Mouse (Mus musculus): ENCODE measurements around the gene Dab1. TPM values are rescaled to one million over a fixed set of nuclear protein-coding genes. Genes with fewer than 3 reads are reported as not detected.

Gene Dab1
- total and polyA plus RNA-seq, 3 experiments, result 0.92 to 1.4 (median 1.1) TPM

DNA sequence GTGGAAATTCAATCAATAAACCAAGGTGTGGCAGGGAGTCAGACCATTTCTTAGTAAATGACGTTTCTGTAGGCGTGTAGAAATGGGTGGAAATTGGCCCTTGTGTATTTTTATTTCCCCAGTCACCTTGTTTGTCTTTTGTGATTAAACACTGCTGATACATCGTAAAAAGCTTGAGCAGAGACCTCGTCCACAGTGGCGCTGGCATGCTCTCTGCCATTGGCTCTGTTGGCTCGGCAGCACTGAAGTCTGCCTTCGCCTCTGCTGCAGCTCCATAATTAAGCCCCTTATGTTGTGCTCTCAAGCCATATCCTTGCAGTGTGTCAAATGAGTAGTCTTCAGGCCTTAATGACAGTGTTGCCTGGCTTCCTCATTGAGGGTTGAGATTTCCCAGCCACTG lies 765.5 kb downstream of the Dab1 start:
- no peak for DNase-seq

DNA sequence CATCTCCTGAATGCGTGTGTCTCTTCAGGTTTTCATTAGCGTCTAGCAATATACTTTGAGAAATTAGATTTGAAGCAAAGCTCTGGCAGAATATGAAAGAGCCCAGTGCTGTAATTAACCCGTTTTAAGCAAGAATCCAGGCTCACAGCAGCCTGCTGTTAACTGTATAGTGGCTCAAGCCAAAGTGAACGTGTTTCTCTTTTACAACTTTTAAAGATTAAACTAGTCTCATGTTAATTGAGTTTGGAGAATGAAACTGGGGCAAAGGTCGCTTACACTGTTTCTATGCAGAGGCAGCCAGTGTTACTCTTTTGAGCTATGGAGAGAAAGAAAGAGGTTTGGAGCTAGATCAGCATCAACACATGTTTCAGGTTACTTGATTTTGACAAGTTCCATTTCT lies 766.1 kb downstream of the Dab1 start:
- DNase-seq, result no peak

DNA sequence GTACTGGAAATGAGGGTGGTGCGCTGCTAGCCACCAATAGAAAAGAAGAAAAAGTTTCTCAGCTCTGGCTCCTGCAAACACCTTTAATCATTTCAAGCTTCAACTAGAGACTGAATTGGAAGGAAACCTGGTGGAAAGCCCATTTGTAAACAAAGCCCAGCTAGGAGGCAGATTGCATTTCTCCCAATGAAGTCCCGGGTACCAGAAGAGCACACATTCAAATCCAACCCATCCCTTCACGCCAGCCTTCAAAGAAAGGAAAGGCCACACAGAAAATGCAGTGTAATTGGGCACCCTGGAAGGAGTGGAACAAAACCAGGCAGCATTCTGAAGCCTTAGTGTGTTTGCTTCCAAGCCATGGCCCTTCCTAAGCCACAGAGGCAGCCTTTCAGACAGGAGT lies 776.4 kb downstream of the Dab1 start:
- DNase-seq, result no peak

DNA sequence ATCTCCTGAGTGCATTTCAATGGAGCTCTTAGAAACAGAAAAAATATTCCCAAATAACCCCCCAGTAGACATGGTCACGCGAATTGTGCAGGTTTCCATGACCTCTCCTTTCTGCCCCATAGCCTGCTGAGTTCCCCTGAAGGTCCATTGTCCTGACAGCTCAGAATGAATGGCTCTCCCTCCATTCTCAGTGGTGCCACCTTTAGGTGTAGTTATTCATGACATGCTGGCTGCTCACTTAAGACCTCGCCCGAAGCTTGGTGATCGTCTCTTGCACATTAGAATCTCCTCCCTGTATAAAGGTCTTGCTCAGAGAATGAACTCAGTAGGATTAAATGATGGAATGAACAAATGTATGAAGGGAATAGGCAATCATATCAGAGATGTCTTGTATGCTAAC lies 776.9 kb downstream of the Dab1 start:
- DNase-seq, result no peak

DNA sequence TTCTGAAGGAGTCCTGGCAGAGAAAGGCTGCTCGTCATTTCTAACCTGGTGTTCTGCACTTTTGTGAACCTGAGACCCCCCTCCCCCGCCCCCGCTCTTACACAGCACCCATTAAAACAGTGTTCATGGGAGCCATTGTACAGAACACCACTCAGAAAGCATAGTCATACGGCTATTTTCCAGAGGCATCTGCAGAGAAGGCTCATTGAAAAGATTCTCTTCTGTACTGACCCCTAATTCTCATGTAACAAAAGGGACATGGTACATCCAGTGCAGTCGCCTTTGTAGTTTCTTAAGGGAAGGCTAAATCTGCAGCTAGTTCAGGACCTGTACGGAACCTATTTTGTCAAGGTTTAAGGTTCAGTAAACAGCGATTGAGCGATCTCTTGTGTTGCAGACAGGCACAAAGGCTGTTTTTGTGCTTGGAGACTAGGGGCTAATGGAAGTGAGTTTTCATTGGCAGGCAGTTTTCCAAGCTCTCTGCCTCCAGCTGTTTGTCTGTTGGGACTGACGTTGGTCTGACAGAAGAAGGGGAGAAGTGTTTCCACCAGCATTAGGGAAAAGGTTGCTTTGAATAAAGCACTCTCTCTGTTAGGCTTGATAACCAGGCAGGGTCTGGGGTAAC lies 780.1 kb downstream of the Dab1 start:
- no peak for DNase-seq

DNA sequence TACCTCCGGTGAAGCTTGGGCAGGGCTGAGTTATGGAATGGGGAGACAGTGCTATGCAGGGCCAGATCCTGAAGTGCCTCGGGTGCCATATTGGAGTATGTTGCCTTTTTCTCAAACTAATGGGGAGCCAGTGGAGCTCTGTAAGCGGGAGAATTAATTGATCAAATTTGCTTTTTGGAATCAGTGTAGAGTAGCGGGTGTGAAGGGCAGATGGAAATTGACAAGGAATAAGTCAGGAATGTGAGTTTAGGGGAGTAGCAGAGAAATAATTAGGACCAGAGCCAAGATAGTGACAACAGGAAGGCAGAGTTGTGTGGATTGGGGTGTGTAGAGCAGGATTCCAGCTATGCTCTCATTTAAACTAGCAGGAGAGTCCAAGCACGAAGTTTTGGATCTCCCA lies 784.9 kb downstream of the Dab1 start:
- DNase-seq, result no peak

DNA sequence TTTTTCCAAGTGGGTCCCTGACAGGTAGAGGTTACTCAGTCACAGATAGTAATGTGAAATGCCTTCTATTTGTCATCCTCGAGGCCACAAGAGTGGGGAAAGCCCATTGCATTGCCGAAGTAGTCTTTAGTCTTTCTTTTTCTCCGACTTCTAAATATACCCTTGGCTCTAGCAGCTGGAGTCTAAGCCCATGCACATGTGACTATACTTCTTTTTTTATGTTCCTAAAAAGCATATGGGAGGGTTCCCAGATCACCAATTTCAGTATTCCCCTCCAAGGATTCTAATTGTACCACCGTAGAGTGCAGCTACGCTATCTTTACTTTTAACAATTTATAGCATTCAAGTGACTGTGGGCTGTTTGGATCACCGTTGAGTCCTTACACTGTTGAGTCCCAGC lies 791.8 kb downstream of the Dab1 start:
- DNase-seq, result no peak

DNA sequence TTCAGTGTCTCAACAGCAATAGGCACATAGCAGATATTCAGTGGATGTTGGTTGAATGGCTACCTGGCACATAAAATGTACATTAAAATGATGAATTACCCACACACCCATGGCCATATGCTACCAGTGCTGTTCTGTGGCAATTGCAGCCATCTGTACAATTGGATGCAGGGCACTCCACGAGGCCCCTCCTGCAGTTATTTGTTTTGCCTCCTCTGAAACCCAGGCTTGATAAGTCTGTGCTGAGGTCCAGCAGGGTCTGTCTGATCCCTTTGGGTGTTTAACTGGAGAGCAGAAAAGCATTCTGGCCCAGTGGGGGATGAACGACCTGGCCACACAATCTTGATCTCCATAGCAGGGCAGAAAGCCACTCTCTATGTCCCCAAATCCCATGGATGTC lies 796.3 kb downstream of the Dab1 start:
- DNase-seq, result no peak

DNA sequence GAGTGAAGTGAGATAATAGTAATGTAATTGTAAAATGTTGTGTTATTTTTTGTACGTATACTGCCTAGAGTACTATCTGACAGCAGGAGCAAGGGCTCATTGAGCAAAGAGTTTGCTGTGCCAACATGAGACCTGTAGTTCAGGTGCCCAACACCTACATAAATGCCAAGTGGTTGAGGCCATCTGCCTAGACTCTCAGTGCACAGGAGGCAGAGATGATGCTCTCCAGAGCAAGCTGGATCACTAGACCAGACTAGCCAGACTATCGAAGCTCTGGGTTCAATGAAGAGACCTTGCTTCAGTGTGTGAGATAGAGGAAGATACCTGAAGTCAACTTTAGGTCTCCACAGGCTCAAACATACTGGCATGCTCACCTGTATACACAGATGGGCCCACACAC lies 799.2 kb downstream of the Dab1 start:
- DNase-seq, result no peak

DNA sequence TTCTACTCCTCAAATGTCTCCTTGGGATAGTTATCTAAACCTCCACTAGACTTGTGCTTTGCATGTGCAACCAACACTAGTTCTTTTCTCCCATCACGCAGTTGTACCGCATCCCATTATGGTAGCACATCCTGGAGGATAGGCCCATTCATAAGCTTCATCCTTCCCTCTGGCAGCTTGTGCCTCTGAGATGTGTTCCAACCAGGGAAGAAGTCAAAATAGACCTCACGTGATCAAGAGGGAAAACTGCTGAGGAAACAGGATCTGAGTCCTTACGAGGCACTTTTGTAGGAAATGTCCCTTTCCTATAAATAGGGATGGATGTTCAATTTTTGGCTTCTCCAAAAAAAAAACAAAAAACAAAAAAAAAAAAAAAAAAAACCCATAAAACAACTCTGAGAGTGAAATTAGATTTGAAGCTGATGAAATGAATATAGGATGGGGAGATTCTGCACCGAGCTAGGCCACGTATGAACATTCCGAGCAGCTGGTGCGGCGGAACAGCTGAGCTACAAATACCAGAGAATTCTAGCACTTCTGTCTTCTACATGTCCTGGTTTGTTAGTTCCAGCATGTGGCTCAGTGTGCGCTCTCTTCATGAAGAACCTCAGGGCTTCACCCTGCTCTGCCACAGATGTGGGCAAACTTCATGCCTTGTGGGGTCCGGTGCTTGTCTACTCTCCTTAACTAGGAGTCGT lies 802.0 kb downstream of the Dab1 start:
- DNase-seq, result no peak

DNA sequence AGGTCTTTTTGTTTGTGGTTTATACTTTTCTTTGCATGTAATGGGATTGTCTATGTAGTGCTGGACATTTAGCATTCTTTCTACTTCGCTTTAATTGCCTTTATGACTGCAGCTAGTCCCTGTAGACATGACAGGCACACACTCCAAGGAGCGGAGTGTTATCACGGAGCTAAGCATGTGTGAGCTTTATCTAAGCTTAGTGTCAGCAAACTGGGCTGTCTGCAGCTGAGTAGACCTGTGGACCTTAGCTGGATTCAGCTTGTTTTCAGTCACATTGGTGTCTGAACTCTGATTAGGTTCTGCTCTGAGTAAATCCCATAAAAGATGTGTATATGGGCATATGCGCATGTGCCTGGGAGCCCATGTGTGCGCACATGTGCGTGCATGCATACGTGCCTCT lies 810.0 kb downstream of the Dab1 start:
- no peak for DNase-seq

DNA sequence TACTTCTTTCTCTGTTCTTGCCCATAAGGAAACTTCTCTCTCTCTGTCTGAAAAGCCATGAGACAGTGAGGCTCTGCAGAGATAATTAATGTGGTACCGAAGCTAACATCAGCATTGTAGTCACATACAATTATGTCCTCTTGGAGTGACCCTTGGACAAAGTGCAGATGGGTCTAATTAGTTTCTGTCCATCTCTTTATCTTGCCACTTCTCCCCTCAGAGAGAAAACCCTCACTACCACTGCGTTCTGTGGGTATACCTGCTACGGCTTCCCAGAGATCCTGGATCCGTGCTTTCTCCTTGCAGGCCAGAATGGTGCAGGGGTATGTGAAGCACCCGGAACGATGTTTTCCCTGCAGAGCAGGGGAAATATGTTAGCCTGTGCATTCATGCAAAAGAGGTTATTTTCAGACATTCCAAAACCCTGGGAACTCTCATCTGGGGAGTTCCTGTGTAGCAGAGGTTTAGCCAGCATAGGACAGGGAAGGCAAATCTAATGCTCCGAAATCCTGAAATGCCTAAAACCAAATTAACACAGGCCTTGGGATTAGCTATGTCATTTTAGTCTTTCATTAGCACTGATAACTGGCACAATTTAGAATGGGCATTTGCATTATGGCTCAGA lies 812.2 kb downstream of the Dab1 start:
- no peak for DNase-seq

DNA sequence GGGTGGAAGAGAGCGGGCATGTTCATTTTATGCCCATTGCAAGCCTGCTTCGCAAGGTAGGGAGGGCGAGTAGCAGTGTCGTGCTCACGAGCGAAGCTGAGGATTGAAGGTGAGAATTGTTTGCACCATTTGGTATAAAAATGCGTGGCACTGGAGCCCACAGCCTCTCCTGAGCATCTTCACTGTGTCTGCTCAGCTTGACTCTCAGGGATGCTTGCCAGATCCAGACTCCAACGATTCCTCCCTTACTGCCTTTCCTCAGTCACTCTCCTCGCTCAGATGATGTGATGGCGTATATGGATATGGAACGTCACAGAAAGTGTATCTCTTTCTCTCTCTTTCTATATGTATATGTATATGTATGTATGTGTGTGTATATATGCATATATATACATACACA lies 813.0 kb downstream of the Dab1 start:
- DNase-seq, result no peak

DNA sequence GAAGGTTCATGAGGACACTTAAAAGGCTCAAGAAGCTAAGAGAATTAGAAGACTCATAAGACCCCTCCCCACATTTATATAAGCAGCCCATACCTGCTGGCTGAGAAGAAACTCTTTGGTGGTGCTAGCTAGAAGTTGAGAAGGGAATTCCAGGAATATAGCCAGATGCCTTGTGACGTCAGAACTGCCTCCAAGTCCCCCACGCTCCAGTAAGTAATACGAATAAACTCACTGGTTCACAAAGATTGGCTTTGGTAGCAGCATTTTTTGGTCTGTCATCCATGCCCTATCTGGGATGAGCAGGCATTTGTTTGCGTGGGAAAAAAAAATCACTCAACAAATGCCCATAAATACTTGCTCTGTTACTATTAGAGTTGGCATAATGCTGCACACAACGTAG lies 816.6 kb downstream of the Dab1 start:
- DNase-seq, result no peak

DNA sequence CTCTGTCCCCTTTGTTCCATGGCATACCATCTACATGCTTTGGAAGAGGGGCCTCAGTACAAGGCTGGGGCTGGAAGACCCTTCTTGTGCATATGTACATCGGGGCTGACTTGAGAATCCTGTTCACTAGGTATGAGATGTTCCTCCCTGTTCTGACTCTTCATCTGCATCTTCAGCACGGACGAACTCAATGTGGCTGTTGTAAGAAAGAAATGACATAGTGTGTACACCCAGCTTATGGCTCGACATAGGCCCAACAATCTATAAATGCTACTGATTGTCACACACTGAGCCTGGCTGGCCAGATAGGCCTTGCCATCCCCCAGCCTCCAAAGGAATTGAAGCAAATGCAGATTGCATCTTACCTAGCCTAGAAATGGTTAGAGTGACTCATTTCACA lies 817.3 kb downstream of the Dab1 start:
- no peak for DNase-seq

DNA sequence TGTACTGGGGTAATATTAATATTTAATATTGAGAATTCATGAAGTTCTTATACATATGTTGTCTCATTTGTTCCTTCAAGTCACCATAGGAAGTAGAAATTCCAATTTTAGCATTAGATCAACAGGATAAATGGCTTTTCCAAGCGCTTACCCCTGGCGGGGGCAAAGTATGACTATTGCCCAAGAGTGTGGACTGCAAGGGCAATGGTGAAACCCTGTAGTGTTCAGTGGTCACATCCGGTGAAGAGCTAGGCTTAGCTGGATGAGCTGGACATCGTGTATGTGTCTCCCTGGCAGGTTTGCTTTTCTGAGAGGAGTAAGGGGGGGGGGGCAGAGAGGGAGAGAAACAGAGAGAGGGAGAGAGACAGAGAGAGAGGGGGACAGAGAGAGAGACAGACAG lies 819.6 kb downstream of the Dab1 start:
- no peak for DNase-seq

DNA sequence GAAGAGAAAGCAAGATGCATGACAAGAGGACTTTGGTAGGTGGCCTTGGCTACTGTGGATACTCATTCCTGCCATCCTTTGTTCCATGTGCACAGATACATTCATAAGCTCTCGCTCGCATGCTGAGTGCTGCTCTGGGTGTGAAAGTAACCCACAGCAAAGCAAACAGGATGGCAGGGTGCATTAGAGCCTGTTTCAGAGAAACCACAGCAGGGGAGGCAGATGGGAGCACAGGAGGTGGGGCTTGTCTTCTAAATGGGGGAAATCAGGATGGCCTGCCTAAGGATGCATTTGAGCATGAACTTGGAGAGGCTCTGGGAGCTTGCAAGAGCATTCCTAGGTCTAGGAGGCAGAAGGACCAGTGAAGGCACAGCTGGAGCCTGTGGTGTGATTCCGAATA lies 820.5 kb downstream of the Dab1 start:
- DNase-seq, result no peak

DNA sequence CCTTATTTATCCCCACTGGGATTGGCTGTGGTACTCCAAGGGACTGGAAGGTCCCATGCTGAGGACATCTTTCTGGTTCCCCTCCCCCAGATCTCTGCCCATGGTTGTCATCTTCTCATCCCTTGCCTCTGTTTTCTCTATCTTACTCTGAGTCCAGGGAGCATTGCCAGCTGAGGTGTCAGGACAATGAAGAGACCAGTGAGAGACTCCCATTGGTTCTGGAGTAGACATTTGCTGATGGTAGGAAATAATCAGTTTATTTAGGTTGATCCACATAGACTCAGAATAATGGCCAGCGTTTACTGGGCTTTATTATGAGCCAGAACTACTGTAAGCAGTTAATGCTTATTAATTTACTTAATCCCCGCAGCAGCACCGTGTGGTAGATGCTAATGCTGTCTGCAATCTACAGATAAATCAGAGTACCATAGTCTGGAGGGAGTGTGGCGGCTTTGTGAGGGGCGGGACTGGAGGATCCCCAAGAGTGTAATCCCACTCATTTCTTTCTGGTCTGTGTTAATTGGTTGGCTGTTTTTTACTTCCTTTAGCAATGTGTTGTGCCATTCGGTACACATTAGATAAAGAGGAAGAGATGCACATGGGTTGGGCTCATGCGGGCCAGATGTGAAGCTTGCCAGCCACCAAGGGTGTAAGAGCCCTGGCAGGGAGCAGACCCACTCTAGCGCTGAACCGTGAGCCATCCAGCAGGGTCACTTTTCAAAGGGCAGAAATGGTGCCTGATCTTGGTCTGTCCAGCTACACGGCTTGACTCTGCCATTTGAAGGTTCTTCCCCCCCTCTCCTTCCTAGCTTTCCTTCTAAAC lies 824.0 kb downstream of the Dab1 start:
- no peak for DNase-seq

DNA sequence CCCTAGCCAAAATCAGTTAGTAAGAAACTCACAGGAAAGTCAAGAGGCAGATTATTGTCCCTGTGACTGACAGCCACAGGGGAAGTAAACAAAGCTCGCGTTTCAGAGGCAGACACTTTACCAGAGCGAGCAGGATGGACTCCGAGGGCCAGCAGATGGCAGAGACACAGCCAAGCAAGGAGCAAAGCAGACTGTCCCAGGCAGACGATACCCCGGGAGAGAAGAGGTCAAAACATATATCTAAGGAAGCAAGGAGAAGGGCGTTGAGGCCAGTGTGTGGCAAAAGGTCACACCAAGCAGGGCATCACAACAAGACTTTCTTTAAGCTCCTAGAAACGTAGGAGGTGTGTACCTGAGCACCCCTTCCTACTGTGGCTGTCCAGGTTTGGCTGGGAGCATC lies 824.6 kb downstream of the Dab1 start:
- DNase-seq, result no peak

DNA sequence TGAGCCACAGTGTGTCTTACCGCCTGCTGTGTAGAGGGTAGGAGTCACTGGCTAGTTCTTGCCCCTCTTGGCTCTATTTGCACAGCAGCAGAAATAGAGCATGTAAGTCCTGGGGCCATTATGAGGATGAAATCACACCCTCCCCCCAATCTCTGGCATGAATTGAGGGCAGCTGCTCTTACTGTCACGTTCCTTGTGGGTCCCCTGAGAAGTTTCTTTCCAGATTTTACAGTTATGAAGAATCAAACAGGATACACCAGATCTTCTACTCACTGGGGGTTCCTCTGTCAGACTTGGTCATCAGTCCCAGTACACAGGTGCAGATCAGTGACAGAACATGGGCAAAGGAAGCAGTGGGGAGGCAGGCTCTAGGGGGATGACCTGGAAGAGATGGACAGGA lies 825.8 kb downstream of the Dab1 start:
- no peak for DNase-seq

DNA sequence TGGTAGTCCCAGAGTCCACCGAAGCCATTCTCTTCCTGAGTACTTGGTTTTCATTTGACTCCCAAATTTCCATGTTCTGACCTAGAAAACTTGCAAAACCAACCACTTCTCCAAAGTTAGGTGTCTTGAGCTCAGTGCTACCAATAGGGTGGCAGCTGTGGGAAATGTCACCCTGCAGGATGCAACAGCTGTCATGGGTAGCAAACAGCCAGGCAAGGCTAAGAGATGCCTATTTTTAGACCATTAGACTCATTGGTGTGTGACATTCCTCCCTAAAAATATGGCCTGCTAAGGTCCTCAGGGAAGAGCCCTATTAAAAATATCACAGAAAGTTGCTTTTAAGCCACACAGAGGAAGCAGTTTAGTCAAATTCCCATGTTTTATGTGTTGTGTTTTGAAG lies 829.0 kb downstream of the Dab1 start:
- DNase-seq, result no peak

DNA sequence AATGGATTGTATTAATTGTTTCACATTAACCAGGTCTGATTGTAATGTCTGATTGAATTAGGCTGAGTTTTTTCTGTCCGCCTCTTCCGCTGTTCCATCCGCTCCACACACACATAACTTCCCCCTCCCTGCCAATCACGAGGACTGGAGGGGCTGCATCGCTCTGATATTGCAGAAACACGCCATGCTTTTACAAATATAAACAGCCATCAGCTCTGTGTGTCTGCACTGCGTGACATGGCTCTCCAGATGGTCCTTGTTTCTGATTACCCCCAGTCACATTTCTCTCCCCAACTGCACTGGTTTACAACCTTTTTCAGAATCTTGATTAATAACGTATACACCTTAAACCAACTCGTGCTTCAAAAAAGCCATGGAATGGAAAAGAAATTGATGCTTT lies 831.5 kb downstream of the Dab1 start:
- no peak for DNase-seq

DNA sequence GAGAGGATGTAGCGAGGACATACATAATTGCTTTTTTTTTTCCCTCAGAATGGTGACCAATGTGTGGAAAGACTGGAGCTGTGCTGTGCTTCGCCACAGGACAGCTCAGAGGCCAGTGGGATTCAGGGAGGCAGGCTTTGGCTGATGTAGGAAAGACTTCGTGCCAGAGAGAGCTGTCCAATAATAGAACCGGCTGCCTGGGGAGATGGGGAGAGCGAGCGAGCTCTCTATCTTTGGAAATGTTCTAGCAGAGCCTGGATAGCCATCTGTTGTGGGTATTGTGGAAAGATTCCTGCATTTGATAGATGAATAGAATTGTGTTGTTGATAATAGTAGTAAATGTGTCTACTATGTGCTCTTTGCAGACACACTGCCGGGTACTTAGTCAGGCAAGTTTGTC lies 833.4 kb downstream of the Dab1 start:
- DNase-seq, result no peak
